Mouse (Mus musculus) hindbrain, embryonic 16.5 days (tissue): ENCODE measurements around the gene Ifng. TPM values are rescaled to one million over a fixed set of nuclear protein-coding genes. Genes with fewer than 3 reads are reported as not detected.

Source experiments
- polyA plus RNA-seq: library from polyadenylated mRNA; unstranded; fragments of >200 nt; fragmentation: Nextera tagmentation; extraction: Ambion mirVana; gene quantifications from 2 replicates; pipeline ENCODE4 v1.2.1, GENCODE M21; 2015

The Ifng gene
- polyA plus RNA-seq, 1 experiment from 2014 or later, result not detected

Other genes with a start within 250 kb of the Ifng start
- gene Il22, start 236.1 kb upstream of the Ifng start, polyA plus RNA-seq, result 0.16 and 0.41 TPM in 2 replicates
- gene Gm32717, start 200.3 kb upstream of the Ifng start, polyA plus RNA-seq, result 0.19 and 0.23 TPM in 2 replicates
- gene Gm32802, start 182.4 kb upstream of the Ifng start, polyA plus RNA-seq, result 0.19 and 0.23 TPM in 2 replicates
- gene Iltifb, start 146.0 kb upstream of the Ifng start, polyA plus RNA-seq, result 0.52 and 1.5 TPM in 2 replicates
- gene Gm9040, start 114.1 kb upstream of the Ifng start, polyA plus RNA-seq, result not detected in 2 replicates
- gene Gm9044, start 108.6 kb upstream of the Ifng start, polyA plus RNA-seq, result not detected in 2 replicates
- gene Gm9045, start 103.2 kb upstream of the Ifng start, polyA plus RNA-seq, result 0.10 TPM in 1 of 2 replicates, not detected in the other
- not detected in 2 replicates for gene Gm9046, start 97.8 kb upstream of the Ifng start, polyA plus RNA-seq
- gene Gm9048, start 92.4 kb upstream of the Ifng start, polyA plus RNA-seq, result not detected in 2 replicates
- gene Gm9049, start 86.9 kb upstream of the Ifng start, polyA plus RNA-seq, result 0.10 TPM in 1 of 2 replicates, not detected in the other